Mouse (Mus musculus): ENCODE results near the gene Znrd1. TPM values are rescaled to one million over a fixed set of nuclear protein-coding genes. Genes with fewer than 3 reads are reported as not detected.

The Znrd1 gene
- polyA plus RNA-seq, 1 experiment from 2014 or later: 31.8 TPM

- H3K9ac ChIP-seq: no peak overlapping the region
- H3K4me1 ChIP-seq (replicated peaks): no peaks in the 10 kb centered on the region
- H3K27ac ChIP-seq: no peak overlapping the region
- WGBS (ENCODE audit: insufficient replicate concordance): 11% methylated on average over 9 of the region's 9 CpGs
- H3K4me3 ChIP-seq (replicated peaks): no peak overlapping the region
- H3K4me2 ChIP-seq: no peak overlapping the region
- ATAC-seq (ENCODE audit: low read depth): no peak
- peaks cover 24% of the 10 kb centered on the region; the same call in 1 of the 2 replicates for H3K27me3 ChIP-seq
- DNase-seq: no peak
- H3K36me3 ChIP-seq: no peaks in the 10 kb centered on the region
- no peaks in the 10 kb centered on the region for H3K9me3 ChIP-seq (replicated peaks)
Measured at GRCm38 (mm10) chr17:36915076-36915475, 43.3 kb downstream of the Znrd1 start.

GRCm38 (mm10) chr17:36914108-36914507 is 44.3 kb downstream of the Znrd1 start:
- no peaks in the 10 kb centered on the region for H3K36me3 ChIP-seq
- no peaks in the 10 kb centered on the region for H3K4me1 ChIP-seq (replicated peaks)
- H3K4me3 ChIP-seq (replicated peaks): no peak overlapping the region
- DNase-seq: peak; percentile 43
- no peak overlapping the region for H3K9ac ChIP-seq
- H3K27me3 ChIP-seq: peaks cover 29% of the 10 kb centered on the region; the same call in 1 of the 2 replicates
- H3K9me3 ChIP-seq (replicated peaks): no peaks in the 10 kb centered on the region
- no peak overlapping the region for H3K4me2 ChIP-seq
- H3K27ac ChIP-seq: no peak overlapping the region
- 19% methylated on average over 2 of the region's 2 CpGs for WGBS (ENCODE audit: insufficient replicate concordance)
- no peak for ATAC-seq (ENCODE audit: low read depth)

GRCm38 (mm10) chr17:36912031-36912430 is 46.3 kb downstream of the Znrd1 start:
- Histone ChIP-seq H3K9ac (no peak overlapping the region), H3K36me3 (no peaks in the 10 kb centered on the region), H3K4me3 (replicated peaks) (no peak overlapping the region), H3K4me1 (replicated peaks) (no peaks in the 10 kb centered on the region), H3K4me2 (no peak overlapping the region), H3K9me3 (replicated peaks) (no peaks in the 10 kb centered on the region), H3K27ac (no peak overlapping the region), H3K27me3 (peaks cover 28% of the 10 kb centered on the region; the same call in 1 of the 2 replicates)
- WGBS (ENCODE audit: insufficient replicate concordance): 43% methylated on average over 2 of the region's 2 CpGs
- ATAC-seq (ENCODE audit: low read depth): no peak
- no peak for DNase-seq

- H3K27ac ChIP-seq: no peak overlapping the region
- H3K9me3 ChIP-seq (replicated peaks): no peaks in the 10 kb centered on the region
- no peak overlapping the region for H3K4me3 ChIP-seq (replicated peaks)
- no peaks in the 10 kb centered on the region for H3K4me1 ChIP-seq (replicated peaks)
- H3K9ac ChIP-seq: no peak overlapping the region
- no peak for DNase-seq
- H3K36me3 ChIP-seq: no peaks in the 10 kb centered on the region
- 47% methylated on average over 4 of the region's 4 CpGs for WGBS (ENCODE audit: insufficient replicate concordance)
- H3K27me3 ChIP-seq: peaks cover 20% of the 10 kb centered on the region; the same call in 1 of the 2 replicates
- ATAC-seq (ENCODE audit: low read depth): no peak
- no peak overlapping the region for H3K4me2 ChIP-seq
Measured at GRCm38 (mm10) chr17:36909802-36910201, 48.6 kb downstream of the Znrd1 start.

GRCm38 (mm10) chr17:36908235-36908634 is 50.1 kb downstream of the Znrd1 start:
- Histone ChIP-seq H3K4me3 (replicated peaks) (no peak overlapping the region), H3K27me3 (peaks cover 20% of the 10 kb centered on the region; the same call in 1 of the 2 replicates), H3K36me3 (no peaks in the 10 kb centered on the region), H3K9me3 (replicated peaks) (no peaks in the 10 kb centered on the region), H3K4me2 (no peak overlapping the region), H3K4me1 (replicated peaks) (no peaks in the 10 kb centered on the region), H3K9ac (no peak overlapping the region), H3K27ac (no peak overlapping the region)
- 41% methylated on average over 1 of the region's 1 CpGs for WGBS (ENCODE audit: insufficient replicate concordance)
- no peak for DNase-seq
- ATAC-seq (ENCODE audit: low read depth): no peak

Other genes with a start within 250 kb of the Znrd1 start
- gene H2-M10.5, start 185.6 kb downstream of the Znrd1 start, polyA plus RNA-seq (2015; fragmentation: Nextera tagmentation; extraction: Ambion mirVana): not detected in 2 replicates
- gene H2-M10.6, start 146.4 kb downstream of the Znrd1 start, polyA plus RNA-seq (2015; fragmentation: Nextera tagmentation; extraction: Ambion mirVana): not detected in 2 replicates
- 12.1 and 12.4 TPM in 2 replicates for gene Trim26, start 121.4 kb downstream of the Znrd1 start, polyA plus RNA-seq (2015; fragmentation: Nextera tagmentation; extraction: Ambion mirVana)
- gene Trim15, start 91.3 kb downstream of the Znrd1 start, polyA plus RNA-seq (2015; fragmentation: Nextera tagmentation; extraction: Ambion mirVana): 0.22 and 0.34 TPM in 2 replicates
- 286 and 323 TPM in 2 replicates for gene Trim10, start 89.0 kb downstream of the Znrd1 start, polyA plus RNA-seq (2015; fragmentation: Nextera tagmentation; extraction: Ambion mirVana)
- 0.17 TPM in 1 of 2 replicates, not detected in the other for gene Trim40, start 68.4 kb downstream of the Znrd1 start, polyA plus RNA-seq (2015; fragmentation: Nextera tagmentation; extraction: Ambion mirVana)
- gene Trim31, start 60.4 kb downstream of the Znrd1 start, polyA plus RNA-seq (2015; fragmentation: Nextera tagmentation; extraction: Ambion mirVana): 0.09 TPM in 1 of 2 replicates, not detected in the other
- gene Rnf39, start 15.6 kb downstream of the Znrd1 start, polyA plus RNA-seq (2015; fragmentation: Nextera tagmentation; extraction: Ambion mirVana): not detected in 2 replicates
- gene Ppp1r11, start 6.8 kb downstream of the Znrd1 start, polyA plus RNA-seq (2015; fragmentation: Nextera tagmentation; extraction: Ambion mirVana): 38.7 and 40.1 TPM in 2 replicates
- 3.5 and 4.8 TPM in 2 replicates for gene Znrd1as, start within 50 bp of the Znrd1 start, polyA plus RNA-seq (2015; fragmentation: Nextera tagmentation; extraction: Ambion mirVana)
- not detected in 2 replicates for gene 2410137M14Rik, start 22.7 kb upstream of the Znrd1 start, polyA plus RNA-seq (2015; fragmentation: Nextera tagmentation; extraction: Ambion mirVana)
- not detected in 2 replicates for gene H2-M5, start 31.0 kb upstream of the Znrd1 start, polyA plus RNA-seq (2015; fragmentation: Nextera tagmentation; extraction: Ambion mirVana)
- 4.6 TPM in 2 replicates for gene Zfp57, start 42.6 kb upstream of the Znrd1 start, polyA plus RNA-seq (2015; fragmentation: Nextera tagmentation; extraction: Ambion mirVana)
- not detected in 2 replicates for gene Mog, start 64.8 kb upstream of the Znrd1 start, polyA plus RNA-seq (2015; fragmentation: Nextera tagmentation; extraction: Ambion mirVana)
- 0.43 and 0.51 TPM in 2 replicates for gene Gabbr1, start 87.4 kb upstream of the Znrd1 start, polyA plus RNA-seq (2015; fragmentation: Nextera tagmentation; extraction: Ambion mirVana)
- gene Olfr90, start 129.9 kb upstream of the Znrd1 start, polyA plus RNA-seq (2015; fragmentation: Nextera tagmentation; extraction: Ambion mirVana): not detected in 2 replicates
- gene Olfr91, start 139.7 kb upstream of the Znrd1 start, polyA plus RNA-seq (2015; fragmentation: Nextera tagmentation; extraction: Ambion mirVana): not detected in 2 replicates
- not detected in 2 replicates for gene Olfr92, start 161.5 kb upstream of the Znrd1 start, polyA plus RNA-seq (2015; fragmentation: Nextera tagmentation; extraction: Ambion mirVana)
- not detected in 2 replicates for gene Olfr93, start 202.9 kb upstream of the Znrd1 start, polyA plus RNA-seq (2015; fragmentation: Nextera tagmentation; extraction: Ambion mirVana)
- not detected in 2 replicates for gene Ubd, start 235.3 kb upstream of the Znrd1 start, polyA plus RNA-seq (2015; fragmentation: Nextera tagmentation; extraction: Ambion mirVana)
- gene Olfr94, start 242.4 kb upstream of the Znrd1 start, polyA plus RNA-seq (2015; fragmentation: Nextera tagmentation; extraction: Ambion mirVana): not detected in 2 replicates